Mouse (Mus musculus) heart, embryonic 15.5 days (tissue): Measurements from ENCODE around the gene Nos1ap. TPM values are rescaled to one million over a fixed set of nuclear protein-coding genes. Genes with fewer than 3 reads are reported as not detected.

ENCODE experiments used
- ATAC-seq: fragments of 200-750 bp; cut with Nextera tagmentation; replicated peaks from 2 replicates; pipeline ENCODE4 v1.8.0; 2017; ENCODE audit warnings: low read depth, moderate TSS enrichment; ENCODE audit not compliant: insufficient number of reproducible peaks, insufficient read depth, low FRiP score
- H3K27ac ChIP-seq: fragments of 300-500 bp; sonication (generic); 2 replicates; pipeline ENCODE4 v1.5.1; 2015; ENCODE audit warnings: mild to moderate bottlenecking, inconsistent platforms
- H3K27me3 ChIP-seq: fragments of 300-500 bp; sonication (generic); 2 replicates; pipeline ENCODE4 v1.6.1; 2015; ENCODE audit warnings: inconsistent platforms
- H3K36me3 ChIP-seq: fragments of 300-500 bp; sonication (generic); 2 replicates; pipeline ENCODE4 v1.6.1; 2015; ENCODE audit warnings: mild to moderate bottlenecking, inconsistent platforms
- H3K4me1 ChIP-seq: fragments of 300-500 bp; sonication (generic); replicated peaks from 2 replicates; pipeline ENCODE4 v1.6.1; 2015; ENCODE audit warnings: inconsistent platforms
- H3K4me2 ChIP-seq: fragments of 300-500 bp; sonication (generic); 2 replicates; pipeline ENCODE4 v1.6.1; 2015; ENCODE audit warnings: inconsistent platforms, mild to moderate bottlenecking, moderate library complexity
- H3K4me3 ChIP-seq: fragments of 300-500 bp; sonication (generic); 2 replicates; pipeline ENCODE4 v1.5.1; 2015; ENCODE audit warnings: mild to moderate bottlenecking, inconsistent platforms
- H3K9ac ChIP-seq: fragments of 300-500 bp; sonication (generic); 2 replicates; pipeline ENCODE4 v1.6.1; 2015; ENCODE audit warnings: mild to moderate bottlenecking, inconsistent platforms
- H3K9me3 ChIP-seq: fragments of 300-500 bp; sonication (generic); replicated peaks from 2 replicates; pipeline ENCODE4 v1.6.1; 2016; ENCODE audit warnings: inconsistent platforms
- WGBS: fragments of 180-500 bp; shearing (Covaris S2); methylation state at CpG from one replicate; pipeline ENCODE4 v1.1.7; 2015; ENCODE audit warnings: mixed read lengths; 5-methylcytosine and 5-hydroxymethylcytosine counted together
- polyA plus RNA-seq: library from polyadenylated mRNA; unstranded; fragments of >200 nt; fragmentation: Nextera tagmentation; extraction: Ambion mirVana; gene quantifications from 2 replicates; pipeline ENCODE4 v1.2.1, GENCODE M21; 2015

The Nos1ap gene
- polyA plus RNA-seq, 1 experiment from 2014 or later: 13.7 TPM

GRCm38 (mm10) chr1:170303103-170303502 lies 286.6 kb downstream of the Nos1ap start:
- no peaks in the 10 kb centered on the region for H3K4me1 ChIP-seq
- H3K27me3 ChIP-seq: no peaks in the 10 kb centered on the region
- H3K4me2 ChIP-seq: no peak overlapping the region
- no peak for ATAC-seq
- H3K9ac ChIP-seq: no peak overlapping the region
- H3K27ac ChIP-seq: no peak overlapping the region
- 67% methylated on average over 6 of the region's 6 CpGs for WGBS
- H3K9me3 ChIP-seq: no peaks in the 10 kb centered on the region
- no peak overlapping the region for H3K4me3 ChIP-seq
- H3K36me3 ChIP-seq: no peaks in the 10 kb centered on the region; the same call in 1 of the 2 replicates

GRCm38 (mm10) chr1:170302456-170302855 lies 287.2 kb downstream of the Nos1ap start:
- Histone ChIP-seq H3K4me1 (no peaks in the 10 kb centered on the region), H3K27me3 (no peaks in the 10 kb centered on the region), H3K27ac (no peak overlapping the region), H3K9ac (no peak overlapping the region), H3K9me3 (no peaks in the 10 kb centered on the region), H3K4me3 (no peak overlapping the region), H3K36me3 (no peaks in the 10 kb centered on the region; the same call in 1 of the 2 replicates), H3K4me2 (no peak overlapping the region)
- no peak for ATAC-seq
- WGBS: 81% methylated on average over 6 of the region's 6 CpGs

GRCm38 (mm10) chr1:170301686-170302085 lies 288.0 kb downstream of the Nos1ap start:
- Histone ChIP-seq H3K9ac (no peak overlapping the region), H3K9me3 (no peaks in the 10 kb centered on the region), H3K27ac (no peak overlapping the region), H3K4me3 (no peak overlapping the region), H3K36me3 (no peaks in the 10 kb centered on the region; the same call in 1 of the 2 replicates), H3K4me1 (no peaks in the 10 kb centered on the region), H3K27me3 (no peaks in the 10 kb centered on the region), H3K4me2 (no peak overlapping the region)
- WGBS: 91% methylated on average over 9 of the region's 9 CpGs
- no peak for ATAC-seq

- no peak overlapping the region for H3K9ac ChIP-seq
- no peak for ATAC-seq
Measured at GRCm38 (mm10) chr1:170299496-170299895, 290.2 kb downstream of the Nos1ap start.

GRCm38 (mm10) chr1:170294786-170295570 lies 294.7 kb downstream of the Nos1ap start:
- ATAC-seq: no peak
- no peaks in the 10 kb centered on the region for H3K9me3 ChIP-seq
- no peak overlapping the region for H3K4me3 ChIP-seq
- no peak overlapping the region for H3K4me2 ChIP-seq
- peaks cover 3% of the 10 kb centered on the region; the same call in 1 of the 2 replicates for H3K4me1 ChIP-seq
- H3K27ac ChIP-seq: no peak overlapping the region
- no peaks in the 10 kb centered on the region for H3K27me3 ChIP-seq
- 60% methylated on average over 15 of the region's 15 CpGs for WGBS
- no peak overlapping the region for H3K9ac ChIP-seq
- no peaks in the 10 kb centered on the region for H3K36me3 ChIP-seq

More at GRCm38 (mm10) chr1:170299496-170299895, 290.2 kb downstream of the Nos1ap start:
- Histone ChIP-seq H3K4me3 (no peak overlapping the region), H3K27ac (no peak overlapping the region), H3K4me1 (peaks cover 3% of the 10 kb centered on the region; the same call in 1 of the 2 replicates), H3K9me3 (no peaks in the 10 kb centered on the region), H3K27me3 (no peaks in the 10 kb centered on the region), H3K36me3 (no peaks in the 10 kb centered on the region; the same call in 1 of the 2 replicates), H3K4me2 (no peak overlapping the region)
- 75% methylated on average over 4 of the region's 4 CpGs for WGBS

- Histone ChIP-seq H3K27ac (no peak overlapping the region), H3K4me2 (no peak overlapping the region), H3K4me3 (no peak overlapping the region), H3K9ac (no peak overlapping the region), H3K36me3 (no peaks in the 10 kb centered on the region), H3K9me3 (no peaks in the 10 kb centered on the region), H3K4me1 (peaks cover 3% of the 10 kb centered on the region; the same call in 1 of the 2 replicates), H3K27me3 (no peaks in the 10 kb centered on the region)
- WGBS: 65% methylated on average over 5 of the region's 5 CpGs
- no peak for ATAC-seq
Measured at GRCm38 (mm10) chr1:170293257-170293656, 296.4 kb downstream of the Nos1ap start.

GRCm38 (mm10) chr1:170292239-170292951 lies 297.3 kb downstream of the Nos1ap start:
- Histone ChIP-seq H3K4me3 (no peak overlapping the region), H3K27ac (no peak overlapping the region), H3K9ac (no peak overlapping the region), H3K4me1 (peaks cover 3% of the 10 kb centered on the region; the same call in 1 of the 2 replicates), H3K9me3 (no peaks in the 10 kb centered on the region), H3K4me2 (peak overlapping the region; percentile 27), H3K36me3 (no peaks in the 10 kb centered on the region), H3K27me3 (no peaks in the 10 kb centered on the region)
- WGBS: 38% methylated on average over 9 of the region's 9 CpGs
- ATAC-seq: no peak

GRCm38 (mm10) chr1:170282415-170283129 lies 307.1 kb downstream of the Nos1ap start:
- Histone ChIP-seq H3K27me3 (no peaks in the 10 kb centered on the region), H3K4me3 (no peak overlapping the region), H3K4me1 (no peaks in the 10 kb centered on the region), H3K9ac (no peak overlapping the region), H3K27ac (no peak overlapping the region), H3K4me2 (no peak overlapping the region), H3K36me3 (no peaks in the 10 kb centered on the region), H3K9me3 (no peaks in the 10 kb centered on the region)
- no peak for ATAC-seq
- WGBS: 61% methylated on average over 4 of the region's 4 CpGs

GRCm38 (mm10) chr1:170277016-170277415 lies 312.6 kb downstream of the Nos1ap start, which contains the start of gene Sh2d1b1:
Gene Sh2d1b1, plus strand, starts transcription at chr1:170277320.
- no peaks in the 10 kb centered on the region for H3K4me1 ChIP-seq
- H3K4me3 ChIP-seq: no peak within 1 kb of the TSS
- no peaks in the 10 kb centered on the region for H3K27me3 ChIP-seq
- no peaks in the 10 kb centered on the region for H3K9me3 ChIP-seq
- H3K27ac ChIP-seq: no peak within 1 kb of the TSS
- H3K36me3 ChIP-seq: no peaks in the 10 kb centered on the region
- WGBS: 48% methylated on average over 3 of the region's 3 CpGs
- H3K9ac ChIP-seq: no peak within 1 kb of the TSS
- H3K4me2 ChIP-seq: no peak within 1 kb of the TSS
- no peak for ATAC-seq

- H3K27me3 ChIP-seq: no peaks in the 10 kb centered on the region
- no peak for ATAC-seq
- no peaks in the 10 kb centered on the region for H3K9me3 ChIP-seq
- no peak overlapping the region for H3K27ac ChIP-seq
- H3K4me1 ChIP-seq: 0 out of 2 replicates have a peak, but pooled peaks cover 2% of the 10 kb centered on the region
- no peak overlapping the region for H3K9ac ChIP-seq
- no peak overlapping the region for H3K4me3 ChIP-seq
- H3K36me3 ChIP-seq: no peaks in the 10 kb centered on the region
- H3K4me2 ChIP-seq: no peak overlapping the region
Measured at GRCm38 (mm10) chr1:170273252-170273651, 316.4 kb downstream of the Nos1ap start.

- H3K4me3 ChIP-seq: no peak overlapping the region
- no peak for ATAC-seq
- 70% methylated on average over 4 of the region's 4 CpGs for WGBS
- H3K36me3 ChIP-seq: no peaks in the 10 kb centered on the region
- H3K4me1 ChIP-seq: 0 out of 2 replicates have a peak, but pooled peaks cover 2% of the 10 kb centered on the region
- H3K9me3 ChIP-seq: no peaks in the 10 kb centered on the region
- H3K9ac ChIP-seq: no peak overlapping the region
- H3K27ac ChIP-seq: no peak overlapping the region
- no peak overlapping the region for H3K4me2 ChIP-seq
- no peaks in the 10 kb centered on the region for H3K27me3 ChIP-seq
Measured at GRCm38 (mm10) chr1:170270696-170271095, 319.0 kb downstream of the Nos1ap start.
